Mouse (Mus musculus) neutrophil, adult 59 days (primary cell): Measurements from ENCODE around the gene Pitx2. TPM values are rescaled to one million over a fixed set of nuclear protein-coding genes. Genes with fewer than 3 reads are reported as not detected.

Experiments used
- total RNA-seq, 2 experiments: library from RNA; stranded (reverse); gene quantifications; 1 replicate in 1 of 2; 2 replicates in 1 of 2; pipeline ENCODE4 v1.2.4; 2023

The Pitx2 gene
- not detected for total RNA-seq

GRCm38 (mm10) chr3:129199609-129200500 is at the start of gene Pitx2:
Pitx2 (plus strand) TSS chr3:129199878.

Other genes starting within 250 kb of the Pitx2 start
- gene Enpep, start 132.8 kb downstream of the Pitx2 start, total RNA-seq: 1 to 10 TPM in 1 of 2 experiments, under 1 TPM in 1; 0.87 to 1.4 TPM